Comparison of ENCODE assay signal across 14 mouse cellular contexts in the genomic region with DNA sequence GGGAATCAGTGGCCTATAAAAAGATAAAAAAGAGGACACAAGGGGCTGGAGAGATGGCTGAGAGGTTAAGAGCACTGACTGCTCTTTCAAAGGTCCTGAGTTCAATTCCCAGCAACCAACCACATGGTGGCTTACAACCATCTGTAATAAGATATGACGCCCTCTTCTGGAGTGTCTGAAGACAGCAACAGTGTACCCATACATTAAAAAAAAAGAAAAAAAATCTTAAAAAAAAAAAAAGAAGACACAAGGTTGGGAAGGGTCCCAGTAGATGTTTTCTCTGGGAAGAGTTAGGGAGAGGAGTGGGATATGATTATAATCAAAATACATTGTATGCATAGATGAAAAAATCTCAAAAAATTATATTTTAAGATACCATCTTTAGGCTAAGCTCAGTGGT.
"Had no signal": no experiment of that assay in that cellular context is flagged by ENCODE, and none has a peak within 500 bp of the region (broad histone marks: within the 10 kb centered on the region; RNA-seq: fewer than 3 reads in every experiment).

No protein-coding gene starts in this region.

- H3K27ac ChIP-seq: lung, embryonic 15.5 days; macrophage; midbrain, embryonic 13.5 days; midbrain, embryonic 15.5 days; neural tube, embryonic 12.5 days; stomach, embryonic 15.5 days; stomach, postnatal 0 days had no signal

- H3K36me3 ChIP-seq: lung, embryonic 15.5 days; midbrain, embryonic 13.5 days; midbrain, embryonic 15.5 days; neural tube, embryonic 12.5 days; stomach, embryonic 15.5 days had no signal

- H3K27me3 ChIP-seq: lung, embryonic 15.5 days; midbrain, embryonic 13.5 days; midbrain, embryonic 15.5 days; neural tube, embryonic 12.5 days; stomach, embryonic 15.5 days had no signal

- H3K4me2 ChIP-seq: lung, embryonic 15.5 days; midbrain, embryonic 11.5 days; midbrain, embryonic 13.5 days; midbrain, embryonic 15.5 days; neural tube, embryonic 12.5 days; stomach, embryonic 15.5 days had no signal

- H3K4me3 ChIP-seq: lung, embryonic 15.5 days; megakaryocyte, embryonic 14.5 days; midbrain, embryonic 13.5 days; midbrain, embryonic 15.5 days; neural tube, embryonic 12.5 days; stomach, embryonic 15.5 days had no signal

- H3K4me1 ChIP-seq: lung, embryonic 15.5 days; midbrain, embryonic 13.5 days; midbrain, embryonic 15.5 days; neural tube, embryonic 12.5 days; stomach, embryonic 15.5 days had no signal

- H3K9ac ChIP-seq: lung, embryonic 15.5 days; midbrain, embryonic 13.5 days; midbrain, embryonic 15.5 days; neural tube, embryonic 12.5 days; stomach, embryonic 15.5 days had no signal

- DNase-seq: lung, adult 18-20 months; lung, postnatal 14 days; lung, postnatal 36 days; right cerebral cortex, postnatal 14 days; thymus, postnatal 4 days had no signal

- H3K9me3 ChIP-seq: lung, embryonic 15.5 days; midbrain, embryonic 13.5 days; midbrain, embryonic 15.5 days; neural tube, embryonic 12.5 days; stomach, embryonic 15.5 days had no signal
